Mouse (Mus musculus) heart, embryonic 10.5 days (tissue): ENCODE results near the gene Kif2c. TPM values are rescaled to one million over a fixed set of nuclear protein-coding genes. Genes with fewer than 3 reads are reported as not detected.

Experiments used
- DNase-seq: peaks from one replicate; pipeline ENCODE4 v3.0.0-alpha.2; 2017; ENCODE audit warnings: low spot score
- H3K27ac ChIP-seq: fragments of 300-500 bp; sonication (generic); 2 replicates; pipeline ENCODE4 v1.5.1; 2016; ENCODE audit warnings: mild to moderate bottlenecking
- H3K27me3 ChIP-seq: fragments of 300-500 bp; sonication (generic); 2 replicates; pipeline ENCODE4 v1.6.1; 2016; ENCODE audit warnings: mild to moderate bottlenecking; ENCODE audit not compliant: poor library complexity, insufficient read depth, severe bottlenecking
- H3K36me3 ChIP-seq: fragments of 300-500 bp; sonication (generic); 2 replicates; pipeline ENCODE4 v1.6.1; 2016; ENCODE audit warnings: mild to moderate bottlenecking, moderate library complexity
- H3K4me1 ChIP-seq: fragments of 300-500 bp; sonication (generic); 2 replicates; pipeline ENCODE4 v1.6.1; 2016; ENCODE audit warnings: mild to moderate bottlenecking
- H3K4me3 ChIP-seq: fragments of 300-500 bp; sonication (generic); 2 replicates; pipeline ENCODE4 v1.5.1; 2016; ENCODE audit warnings: mild to moderate bottlenecking, moderate library complexity
- H3K9me3 ChIP-seq: fragments of 300-500 bp; sonication (generic); 2 replicates; pipeline ENCODE4 v1.6.1; 2016; ENCODE audit warnings: mild to moderate bottlenecking, moderate library complexity
- WGBS: fragments of 180-500 bp; shearing (Covaris S2); methylation state at CpG from one replicate; pipeline ENCODE4 v1.1.7; 2016; 5-methylcytosine and 5-hydroxymethylcytosine counted together
- polyA plus RNA-seq: library from polyadenylated mRNA; unstranded; fragments of >200 nt; fragmentation: Nextera tagmentation; extraction: Ambion mirVana; gene quantifications from 2 replicates; pipeline ENCODE4 v1.2.1, GENCODE M21; 2016

The Kif2c gene
- polyA plus RNA-seq, 1 experiment from 2014 or later = 68.7 TPM

GRCm38 (mm10) chr4:117159666-117160065, 22.8 kb downstream of the Kif2c start:
- Histone ChIP-seq H3K9me3 (no peaks in the 10 kb centered on the region), H3K27ac (no peak overlapping the region), H3K36me3 (peaks cover 65% of the 10 kb centered on the region), H3K4me3 (no peak overlapping the region), H3K27me3 (no peaks in the 10 kb centered on the region), H3K4me1 (0 out of 2 replicates have a peak, but pooled peaks cover 2% of the 10 kb centered on the region)
- 89% methylated on average over 10 of the region's 10 CpGs for WGBS
- DNase-seq = no peak

GRCm38 (mm10) chr4:117156372-117156771, 26.1 kb downstream of the Kif2c start:
- 32% methylated on average over 6 of the region's 6 CpGs for whole genome bisulfite sequencing

GRCm38 (mm10) chr4:117155792-117156355, 26.6 kb downstream of the Kif2c start, which contains the start of gene Rps8:
Rps8 (minus strand) TSS chr4:117156243.
- peaks cover 25% of the 10 kb centered on the region; the same call in 1 of the 2 replicates for H3K4me1 ChIP-seq
- H3K27me3 ChIP-seq = no peaks in the 10 kb centered on the region
- H3K9me3 ChIP-seq = no peaks in the 10 kb centered on the region
- peak within 1 kb of the TSS; percentile 99 for H3K27ac ChIP-seq
- H3K36me3 ChIP-seq = peaks cover 65% of the 10 kb centered on the region
- 0% methylated on average over 52 of the region's 52 CpGs for WGBS
- DNase-seq = peak; percentile 96
- H3K4me3 ChIP-seq = peak within 1 kb of the TSS; percentile 99

More at GRCm38 (mm10) chr4:117156372-117156771, 26.1 kb downstream of the Kif2c start:
- peak overlapping the region; percentile 99 for H3K27ac ChIP-seq
- H3K36me3 ChIP-seq = peaks cover 65% of the 10 kb centered on the region
- no peak for DNase-seq
- H3K27me3 ChIP-seq = no peaks in the 10 kb centered on the region
- no peaks in the 10 kb centered on the region for H3K9me3 ChIP-seq
- peaks cover 25% of the 10 kb centered on the region; the same call in 1 of the 2 replicates for H3K4me1 ChIP-seq
- H3K4me3 ChIP-seq = peak overlapping the region; percentile 99

- H3K27me3 ChIP-seq = no peaks in the 10 kb centered on the region
- DNase-seq = no peak
- peaks cover 25% of the 10 kb centered on the region; the same call in 1 of the 2 replicates for H3K4me1 ChIP-seq
- H3K36me3 ChIP-seq = peaks cover 66% of the 10 kb centered on the region
- 1% methylated on average over 44 of the region's 44 CpGs for WGBS
- peak overlapping the region; percentile 99 for H3K27ac ChIP-seq
- H3K9me3 ChIP-seq = no peaks in the 10 kb centered on the region
- peak overlapping the region; percentile 99 for H3K4me3 ChIP-seq
These were observed 27.2 kb downstream of the Kif2c start for GRCm38 (mm10) chr4:117155020-117155791.

- Histone ChIP-seq H3K36me3 (peaks cover 71% of the 10 kb centered on the region), H3K27me3 (no peaks in the 10 kb centered on the region), H3K27ac (no peak overlapping the region), H3K4me1 (peaks cover 25% of the 10 kb centered on the region; the same call in 1 of the 2 replicates), H3K9me3 (no peaks in the 10 kb centered on the region), H3K4me3 (no peak overlapping the region)
- DNase-seq = peak; percentile 73
- WGBS = 78% methylated on average over 5 of the region's 5 CpGs
These were observed 29.7 kb downstream of the Kif2c start for GRCm38 (mm10) chr4:117152714-117153113.

GRCm38 (mm10) chr4:117151416-117151815, 31.0 kb downstream of the Kif2c start:
- no peak overlapping the region for H3K27ac ChIP-seq
- H3K4me3 ChIP-seq = no peak overlapping the region
- H3K36me3 ChIP-seq = peaks cover 71% of the 10 kb centered on the region
- no peaks in the 10 kb centered on the region for H3K9me3 ChIP-seq
- 76% methylated on average over 1 of the region's 1 CpGs for WGBS
- peaks cover 25% of the 10 kb centered on the region; the same call in 1 of the 2 replicates for H3K4me1 ChIP-seq
- no peaks in the 10 kb centered on the region for H3K27me3 ChIP-seq
- DNase-seq = peak; percentile 73

- 83% methylated on average over 6 of the region's 6 CpGs for WGBS
- H3K36me3 ChIP-seq = peaks cover 71% of the 10 kb centered on the region
- no peaks in the 10 kb centered on the region for H3K27me3 ChIP-seq
- no peaks in the 10 kb centered on the region for H3K9me3 ChIP-seq
- peaks cover 25% of the 10 kb centered on the region; the same call in 1 of the 2 replicates for H3K4me1 ChIP-seq
- no peak overlapping the region for H3K27ac ChIP-seq
- peak; percentile 72 for DNase-seq
- H3K4me3 ChIP-seq = no peak overlapping the region
These were observed 32.2 kb downstream of the Kif2c start for GRCm38 (mm10) chr4:117150212-117150733.

GRCm38 (mm10) chr4:117149291-117150211, 32.9 kb downstream of the Kif2c start:
- 68% methylated on average over 6 of the region's 6 CpGs for WGBS
- peaks cover 64% of the 10 kb centered on the region for H3K36me3 ChIP-seq

GRCm38 (mm10) chr4:117148815-117149214, 33.6 kb downstream of the Kif2c start:
- peaks cover 56% of the 10 kb centered on the region for H3K36me3 ChIP-seq

More at GRCm38 (mm10) chr4:117149291-117150211, 32.9 kb downstream of the Kif2c start:
- H3K9me3 ChIP-seq = no peaks in the 10 kb centered on the region
- H3K4me3 ChIP-seq = no peak overlapping the region
- H3K27me3 ChIP-seq = no peaks in the 10 kb centered on the region
- no peak for DNase-seq
- H3K4me1 ChIP-seq = peaks cover 22% of the 10 kb centered on the region; the same call in 1 of the 2 replicates
- no peak overlapping the region for H3K27ac ChIP-seq

GRCm38 (mm10) chr4:117148047-117148713, 34.3 kb downstream of the Kif2c start:
- Histone ChIP-seq H3K9me3 (no peaks in the 10 kb centered on the region), H3K27me3 (no peaks in the 10 kb centered on the region), H3K4me3 (no peak overlapping the region), H3K4me1 (peaks cover 10% of the 10 kb centered on the region; the same call in 1 of the 2 replicates), H3K27ac (no peak overlapping the region), H3K36me3 (peaks cover 50% of the 10 kb centered on the region)
- WGBS = 85% methylated on average over 18 of the region's 18 CpGs
- peak; percentile 75 for DNase-seq

More at GRCm38 (mm10) chr4:117148815-117149214, 33.6 kb downstream of the Kif2c start:
- no peak overlapping the region for H3K27ac ChIP-seq
- H3K27me3 ChIP-seq = no peaks in the 10 kb centered on the region
- DNase-seq = peak; percentile 75
- H3K4me3 ChIP-seq = no peak overlapping the region
- 69% methylated on average over 24 of the region's 24 CpGs for WGBS
- no peaks in the 10 kb centered on the region for H3K9me3 ChIP-seq
- H3K4me1 ChIP-seq = peaks cover 15% of the 10 kb centered on the region; the same call in 1 of the 2 replicates

- 31% methylated on average over 15 of the region's 15 CpGs for WGBS
- Histone ChIP-seq H3K4me1 (peaks cover 3% of the 10 kb centered on the region; the same call in 1 of the 2 replicates), H3K36me3 (peaks cover 32% of the 10 kb centered on the region), H3K9me3 (no peaks in the 10 kb centered on the region), H3K27me3 (no peaks in the 10 kb centered on the region), H3K27ac (no peak overlapping the region), H3K4me3 (no peak overlapping the region)
- DNase-seq = peak; percentile 89
These were observed 36.3 kb downstream of the Kif2c start for GRCm38 (mm10) chr4:117146176-117146575.
